Mouse (Mus musculus) forebrain, embryonic 15.5 days (tissue): ENCODE measurements around the gene Tlx3. TPM values are rescaled to one million over a fixed set of nuclear protein-coding genes. Genes with fewer than 3 reads are reported as not detected.

ENCODE experiments used
- ATAC-seq: fragments of 200-750 bp; cut with Nextera tagmentation; replicated peaks from 2 replicates; pipeline ENCODE4 v1.8.0; 2017; ENCODE audit warnings: mild to moderate bottlenecking, moderate TSS enrichment, moderate library complexity
- H3K27ac ChIP-seq: fragments of 300-500 bp; sonication (generic); replicated peaks from 2 replicates; pipeline ENCODE4 v1.5.1; 2015; ENCODE audit warnings: mild to moderate bottlenecking, inconsistent platforms
- H3K27me3 ChIP-seq: fragments of 300-500 bp; sonication (generic); 2 replicates; pipeline ENCODE4 v1.6.1; 2015; ENCODE audit warnings: inconsistent platforms
- H3K36me3 ChIP-seq: fragments of 300-500 bp; sonication (generic); 2 replicates; pipeline ENCODE4 v1.6.1; 2015; ENCODE audit warnings: mild to moderate bottlenecking, inconsistent platforms
- H3K4me1 ChIP-seq: fragments of 300-500 bp; sonication (generic); 2 replicates; pipeline ENCODE4 v1.6.1; 2015; ENCODE audit warnings: inconsistent platforms
- H3K4me2 ChIP-seq: fragments of 300-500 bp; sonication (generic); replicated peaks from 2 replicates; pipeline ENCODE4 v1.6.1; 2015; ENCODE audit warnings: mild to moderate bottlenecking, inconsistent platforms
- H3K4me3 ChIP-seq: fragments of 300-500 bp; sonication (generic); 2 replicates; pipeline ENCODE4 v1.5.1; 2015; ENCODE audit warnings: mild to moderate bottlenecking, inconsistent platforms
- H3K9ac ChIP-seq: fragments of 300-500 bp; sonication (generic); replicated peaks from 2 replicates; pipeline ENCODE4 v1.6.1; 2015; ENCODE audit warnings: mild to moderate bottlenecking, inconsistent platforms
- H3K9me3 ChIP-seq: fragments of 300-500 bp; sonication (generic); 2 replicates; pipeline ENCODE4 v1.6.1; 2016; ENCODE audit warnings: inconsistent platforms
- WGBS: fragments of 180-500 bp; shearing (Covaris S2); methylation state at CpG from one replicate; pipeline ENCODE4 v1.1.7; 2015; ENCODE audit warnings: mixed read lengths; 5-methylcytosine and 5-hydroxymethylcytosine counted together
- polyA plus RNA-seq: library from polyadenylated mRNA; unstranded; fragments of >200 nt; fragmentation: Nextera tagmentation; extraction: Ambion mirVana; gene quantifications from 2 replicates; pipeline ENCODE4 v1.2.1, GENCODE M21; 2015

The Tlx3 gene
- polyA plus RNA-seq, 1 experiment from 2014 or later, result 0.18 TPM

DNA sequence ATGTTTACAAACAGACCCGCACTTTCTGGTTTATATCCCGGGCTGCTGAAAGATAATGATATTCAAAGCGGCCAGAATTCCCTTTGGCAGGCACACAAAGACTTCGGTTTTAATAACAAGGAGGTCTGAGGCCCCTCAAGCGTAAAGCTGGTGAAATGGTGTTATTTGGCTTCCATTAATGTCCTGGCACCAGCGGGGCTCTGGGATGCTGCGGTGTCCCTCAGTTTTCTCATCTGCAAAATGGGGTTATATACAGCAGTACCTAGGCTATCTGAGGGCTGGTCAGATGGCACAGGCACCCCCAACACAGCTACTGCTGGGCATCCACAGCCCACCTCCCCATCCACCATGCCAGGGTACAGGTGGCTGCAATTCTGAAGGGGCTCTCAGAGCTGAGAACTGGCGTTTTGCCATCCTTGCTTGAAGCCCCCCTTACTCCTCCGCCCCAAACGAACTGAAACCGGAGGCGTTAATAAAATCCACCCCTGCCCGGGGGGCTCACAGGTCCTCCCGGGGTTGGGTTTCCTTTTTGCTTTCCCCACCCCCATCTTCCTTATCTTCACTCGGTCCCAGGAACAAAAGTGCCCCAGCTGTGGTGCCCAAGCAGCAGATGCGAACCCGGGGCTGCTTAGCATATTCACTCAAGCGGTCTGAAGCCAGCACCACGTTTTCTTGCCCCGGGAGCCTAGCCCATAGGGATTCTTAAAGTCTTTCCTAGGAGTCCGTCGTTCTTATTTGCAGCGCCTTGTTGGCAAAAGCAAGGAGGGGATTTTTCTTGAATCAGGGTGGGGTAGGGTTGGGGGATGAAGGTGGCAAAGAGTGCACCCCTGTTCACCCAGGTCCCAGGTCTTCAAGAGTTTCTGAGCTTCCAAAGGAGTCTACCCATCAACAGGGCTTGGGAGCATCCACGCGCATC, 7.6 kb downstream of the Tlx3 start:
- H3K36me3 ChIP-seq, result no peaks in the 10 kb centered on the region
- no peak overlapping the region for H3K4me3 ChIP-seq
- no peak for ATAC-seq
- H3K27me3 ChIP-seq, result peaks cover 86% of the 10 kb centered on the region
- H3K4me1 ChIP-seq, result peaks cover 17% of the 10 kb centered on the region
- 3% methylated on average over 25 of the region's 25 CpGs for WGBS
- H3K9me3 ChIP-seq, result 0 out of 2 replicates have a peak, but pooled peaks cover 2% of the 10 kb centered on the region
- H3K9ac ChIP-seq, result no peak overlapping the region
- no peak overlapping the region for H3K27ac ChIP-seq
- no peak overlapping the region for H3K4me2 ChIP-seq

DNA sequence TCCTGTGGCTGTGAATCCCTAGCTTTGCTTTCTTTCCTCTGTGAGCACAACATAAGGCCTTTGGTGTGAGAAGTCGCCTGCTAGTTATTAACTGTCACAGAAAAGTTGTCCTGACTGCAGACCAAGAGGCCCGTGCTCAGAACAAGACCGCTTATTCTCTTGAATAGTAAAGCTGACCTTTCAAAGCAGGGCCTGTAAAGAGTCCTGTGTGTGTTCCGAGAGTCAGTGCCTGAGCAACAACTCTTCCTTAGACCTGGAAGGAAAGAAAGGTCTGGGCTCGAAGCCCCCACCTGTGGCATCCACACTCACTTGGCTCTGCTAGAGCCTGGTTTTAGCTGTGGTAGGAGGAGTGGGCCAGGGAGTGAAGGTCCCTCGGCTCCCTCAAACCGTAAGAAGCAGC, 8.3 kb downstream of the Tlx3 start:
- Histone ChIP-seq H3K9ac (no peak overlapping the region), H3K27ac (no peak overlapping the region), H3K4me1 (peaks cover 9% of the 10 kb centered on the region), H3K27me3 (peaks cover 79% of the 10 kb centered on the region), H3K4me2 (no peak overlapping the region), H3K9me3 (0 out of 2 replicates have a peak, but pooled peaks cover 2% of the 10 kb centered on the region), H3K36me3 (no peaks in the 10 kb centered on the region), H3K4me3 (no peak overlapping the region)
- no peak for ATAC-seq
- 5% methylated on average over 7 of the region's 7 CpGs for WGBS

DNA sequence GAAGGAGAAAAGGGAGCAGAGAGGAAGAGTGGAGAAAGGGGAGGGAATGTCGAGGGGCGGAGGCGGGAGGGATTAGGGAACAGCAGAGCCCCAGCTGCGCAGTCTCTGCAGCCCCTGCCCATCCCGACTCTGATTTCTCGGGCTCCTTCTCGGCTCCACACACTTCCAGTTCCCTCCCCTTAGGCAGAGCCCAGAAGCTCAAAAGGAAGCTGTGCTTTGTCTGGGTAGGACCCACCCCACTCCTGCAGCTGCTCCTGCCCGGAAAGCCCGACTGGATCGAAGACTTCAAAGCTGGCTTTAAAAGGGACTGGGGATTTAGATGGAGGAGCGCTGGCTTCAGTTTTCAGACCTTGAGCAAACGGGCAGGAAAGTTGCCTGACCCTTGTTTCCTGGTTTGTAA, 9.7 kb downstream of the Tlx3 start:
- under 1% methylated on average over 12 of the region's 12 CpGs for WGBS
- ATAC-seq, result 0 out of 2 replicates have a peak, but pooled peaks have one; percentile 33
- Histone ChIP-seq H3K9ac (no peak overlapping the region), H3K4me2 (no peak overlapping the region), H3K4me3 (no peak overlapping the region), H3K27me3 (peaks cover 71% of the 10 kb centered on the region), H3K36me3 (no peaks in the 10 kb centered on the region), H3K4me1 (peaks cover 8% of the 10 kb centered on the region; the same call in 1 of the 2 replicates), H3K27ac (no peak overlapping the region), H3K9me3 (0 out of 2 replicates have a peak, but pooled peaks cover 2% of the 10 kb centered on the region)

DNA sequence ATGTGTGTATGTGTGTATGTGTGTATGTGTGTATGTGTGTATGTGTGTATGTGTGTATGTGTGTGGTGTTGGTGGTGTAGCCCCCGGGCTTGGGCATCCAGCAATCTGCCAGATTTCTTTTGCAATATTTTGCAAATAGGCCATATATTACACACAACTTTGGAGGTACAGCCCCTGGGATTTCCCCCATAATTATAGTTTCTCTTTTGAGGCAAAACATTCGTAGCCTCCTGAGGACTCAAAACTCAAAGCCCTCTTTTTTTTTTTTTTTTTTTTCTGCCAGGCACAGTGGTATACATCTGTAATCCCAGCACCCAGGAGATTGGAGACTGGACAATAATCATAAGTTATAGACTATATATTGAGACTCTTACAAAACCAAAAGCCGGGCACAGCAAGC, 21.6 kb downstream of the Tlx3 start:
- H3K4me1 ChIP-seq, result peaks cover 7% of the 10 kb centered on the region
- H3K27ac ChIP-seq, result no peak overlapping the region
- no peak overlapping the region for H3K4me3 ChIP-seq
- no peak overlapping the region for H3K9ac ChIP-seq
- H3K4me2 ChIP-seq, result no peak overlapping the region
- no peak for ATAC-seq
- H3K36me3 ChIP-seq, result no peaks in the 10 kb centered on the region
- H3K27me3 ChIP-seq, result peaks cover 9% of the 10 kb centered on the region
- H3K9me3 ChIP-seq, result no peaks in the 10 kb centered on the region
- 85% methylated on average over 3 of the region's 3 CpGs for WGBS

DNA sequence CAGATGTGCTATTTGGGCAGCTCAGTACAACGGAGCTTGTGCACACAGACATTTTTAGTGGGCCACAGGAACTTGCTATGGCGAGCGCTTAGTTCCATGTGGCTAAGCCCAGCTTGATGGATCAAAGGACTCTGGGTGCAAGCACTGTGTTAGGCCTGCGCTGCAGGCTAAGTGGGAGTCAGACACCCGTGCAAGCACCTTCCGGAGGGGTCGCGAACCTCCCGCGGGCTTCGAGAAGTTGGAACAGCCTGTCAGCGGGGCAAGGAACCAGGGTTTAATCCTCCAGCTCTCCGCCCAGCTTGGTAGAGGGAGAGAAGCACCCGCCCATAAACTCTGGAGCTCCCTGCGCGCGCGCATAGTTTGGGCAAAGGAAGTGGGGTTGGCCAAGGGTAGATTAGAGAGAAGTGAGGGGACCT, 22.7 kb downstream of the Tlx3 start:
- 2% methylated on average over 18 of the region's 18 CpGs for WGBS
- Histone ChIP-seq H3K27ac (no peak overlapping the region), H3K4me1 (peaks cover 7% of the 10 kb centered on the region), H3K4me2 (peak overlapping the region; percentile 33), H3K36me3 (no peaks in the 10 kb centered on the region), H3K9me3 (no peaks in the 10 kb centered on the region), H3K9ac (no peak overlapping the region), H3K27me3 (peaks cover 10% of the 10 kb centered on the region), H3K4me3 (peak overlapping the region; percentile 12; the same call in 1 of the 2 replicates)
- peak; percentile 53; the same call in 1 of the 2 replicates for ATAC-seq

DNA sequence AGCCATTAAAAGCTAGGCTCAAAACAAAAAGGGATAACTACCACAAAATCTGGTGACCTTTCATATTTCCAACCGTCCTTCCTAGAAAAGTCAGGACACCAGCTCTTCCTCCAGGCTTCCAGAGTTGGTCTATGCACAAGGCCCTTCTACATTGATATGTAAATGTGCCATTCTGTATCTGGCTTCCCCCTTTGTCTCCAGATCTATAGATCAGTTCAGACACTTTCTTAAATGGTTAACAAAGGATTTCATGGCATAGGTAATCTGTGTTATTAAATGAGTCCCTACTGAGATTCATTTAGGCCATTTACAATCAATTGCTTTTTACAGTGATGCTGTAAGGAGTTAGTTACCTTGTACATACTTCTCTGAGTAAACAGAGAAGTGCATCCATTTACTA, 23.6 kb downstream of the Tlx3 start:
- H3K27me3 ChIP-seq, result peaks cover 11% of the 10 kb centered on the region

DNA sequence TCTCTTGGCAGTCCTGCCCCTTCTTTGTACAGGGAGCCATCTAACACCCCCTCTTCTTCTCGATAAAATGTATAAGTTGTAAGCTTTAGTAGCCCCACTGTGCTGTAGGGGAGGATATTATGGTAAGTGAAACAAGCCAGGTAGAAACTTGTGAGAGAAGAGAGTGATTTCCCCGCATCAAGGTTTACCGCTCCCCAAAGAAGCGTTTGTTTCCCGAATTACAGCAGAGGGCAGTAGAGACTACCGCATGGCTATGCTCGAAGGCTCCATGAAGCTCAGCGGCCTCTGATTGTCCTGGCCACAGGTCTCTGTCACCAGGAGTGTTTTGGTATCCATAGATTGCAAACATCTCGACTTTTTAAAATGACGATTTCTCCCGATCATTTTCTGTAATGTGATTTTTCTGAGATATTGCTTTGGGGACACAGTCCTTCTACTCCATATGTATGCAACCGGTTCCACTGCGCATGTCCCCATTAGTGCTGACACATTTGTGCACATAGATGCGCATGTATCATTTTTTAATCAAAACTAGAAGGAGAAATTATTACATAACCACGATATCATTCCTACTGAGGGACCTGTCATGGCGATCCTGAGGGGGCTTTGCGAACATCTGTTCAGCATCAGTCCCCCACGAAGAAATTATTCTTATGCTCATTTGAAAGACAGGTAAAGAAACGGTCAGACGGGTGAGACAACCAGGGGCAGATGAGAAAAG, 26.7 kb downstream of the Tlx3 start:
- peak; percentile 80; the same call in 1 of the 2 replicates for ATAC-seq
- peaks cover 11% of the 10 kb centered on the region for H3K27me3 ChIP-seq
- WGBS, result 35% methylated on average over 20 of the region's 20 CpGs
- no peak overlapping the region for H3K4me2 ChIP-seq
- H3K27ac ChIP-seq, result no peak overlapping the region
- no peaks in the 10 kb centered on the region for H3K36me3 ChIP-seq
- H3K9me3 ChIP-seq, result no peaks in the 10 kb centered on the region
- no peak overlapping the region for H3K9ac ChIP-seq
- H3K4me1 ChIP-seq, result peaks cover 7% of the 10 kb centered on the region
- no peak overlapping the region for H3K4me3 ChIP-seq

More for the DNA sequence above, 23.6 kb downstream of the Tlx3 start:
- no peak for ATAC-seq
- WGBS, result 20% methylated on average over 1 of the region's 1 CpGs
- Histone ChIP-seq H3K9me3 (no peaks in the 10 kb centered on the region), H3K4me2 (no peak overlapping the region), H3K27ac (no peak overlapping the region), H3K4me1 (peaks cover 7% of the 10 kb centered on the region), H3K4me3 (no peak overlapping the region), H3K9ac (no peak overlapping the region), H3K36me3 (no peaks in the 10 kb centered on the region)

DNA sequence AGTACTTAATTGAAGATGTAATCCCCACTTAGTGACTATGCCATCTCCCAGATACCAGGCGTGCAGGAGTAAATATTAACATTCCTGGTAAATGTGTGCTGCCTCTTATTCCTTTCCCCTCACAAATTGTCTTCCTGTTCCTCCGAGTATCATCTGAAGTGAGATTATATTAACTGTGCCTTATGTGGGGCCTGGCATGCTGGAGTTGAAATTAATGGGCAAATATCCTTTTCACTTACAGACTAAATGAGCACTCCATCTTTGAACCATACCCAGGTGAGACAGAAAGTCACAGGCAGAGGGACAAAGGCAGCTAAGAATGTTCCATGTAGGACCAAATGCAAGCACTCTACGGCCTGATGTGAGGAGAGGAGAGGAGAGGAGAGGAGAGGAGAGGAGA, 27.6 kb downstream of the Tlx3 start:
- WGBS, result 81% methylated on average over 2 of the region's 3 CpGs

DNA sequence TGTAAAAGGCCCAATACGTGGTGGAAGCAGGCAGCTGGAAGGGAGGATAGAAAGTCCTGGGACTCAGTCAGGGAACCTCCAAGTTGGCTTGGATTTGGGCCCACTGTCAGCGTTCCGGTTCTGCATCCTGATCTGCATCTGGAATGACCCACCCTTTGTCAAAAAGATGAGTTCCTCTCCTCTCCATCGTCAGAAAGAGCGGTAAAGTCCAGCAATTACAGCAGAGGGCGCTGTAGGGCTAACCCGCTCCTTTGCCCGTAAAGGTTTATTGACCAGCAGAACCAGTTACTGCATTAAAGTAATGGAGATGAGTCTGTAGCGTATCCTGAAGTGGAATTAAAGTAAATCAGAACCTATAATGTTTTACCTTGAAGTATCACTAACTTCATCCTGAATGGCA, 32.9 kb downstream of the Tlx3 start:
- Histone ChIP-seq H3K4me3 (no peak overlapping the region), H3K9ac (no peak overlapping the region), H3K9me3 (no peaks in the 10 kb centered on the region), H3K27ac (no peak overlapping the region), H3K27me3 (0 out of 2 replicates have a peak, but pooled peaks cover 2% of the 10 kb centered on the region), H3K36me3 (no peaks in the 10 kb centered on the region), H3K4me1 (no peaks in the 10 kb centered on the region), H3K4me2 (no peak overlapping the region)
- WGBS, result 16% methylated on average over 9 of the region's 9 CpGs
- no peak for ATAC-seq

More for the DNA sequence above, 27.6 kb downstream of the Tlx3 start:
- Histone ChIP-seq H3K27ac (no peak overlapping the region), H3K4me3 (no peak overlapping the region), H3K9ac (no peak overlapping the region), H3K36me3 (no peaks in the 10 kb centered on the region), H3K9me3 (no peaks in the 10 kb centered on the region), H3K27me3 (peaks cover 14% of the 10 kb centered on the region), H3K4me2 (no peak overlapping the region), H3K4me1 (peaks cover 5% of the 10 kb centered on the region)
- ATAC-seq, result no peak

DNA sequence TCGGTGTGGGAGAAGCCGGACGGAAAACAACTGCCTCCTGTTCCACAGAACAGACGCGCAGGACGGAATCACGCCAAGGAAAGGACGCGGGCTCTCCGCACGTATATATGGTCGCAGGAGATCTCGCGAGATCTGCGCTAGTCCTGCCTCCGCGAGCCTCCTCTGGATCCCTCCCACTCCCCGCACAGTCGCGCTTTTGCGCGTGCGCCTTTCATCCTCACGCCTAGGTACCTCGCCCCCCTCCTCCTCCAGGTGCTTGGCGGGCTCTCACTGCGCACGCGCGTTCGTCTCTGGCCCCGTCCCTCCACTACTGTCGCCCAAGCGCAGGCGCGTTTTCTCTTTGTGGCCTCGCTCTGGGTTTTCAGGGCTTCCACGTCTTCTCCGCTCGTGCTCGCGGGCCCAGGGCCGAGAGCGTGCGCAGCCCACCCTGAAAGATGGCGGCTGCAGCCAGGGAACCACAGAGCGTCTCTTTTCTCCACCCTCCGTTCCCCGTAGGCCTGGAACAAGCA, 40.3 kb downstream of the Tlx3 start, which contains the start of gene Npm1:
TSS of gene Npm1 (minus strand) at position 209 of the 509 bp plus-strand sequence.
- Histone ChIP-seq H3K9me3 (no peaks in the 10 kb centered on the region), H3K9ac (peak within 1 kb of the TSS; percentile 93), H3K4me2 (peak within 1 kb of the TSS; percentile 77), H3K27me3 (no peaks in the 10 kb centered on the region), H3K4me3 (peak within 1 kb of the TSS; percentile 94), H3K36me3 (peaks cover 30% of the 10 kb centered on the region), H3K4me1 (peaks cover 17% of the 10 kb centered on the region), H3K27ac (peak within 1 kb of the TSS; percentile 98)
- WGBS, result 4% methylated on average over 49 of the region's 49 CpGs
- peak; percentile 97 for ATAC-seq

DNA sequence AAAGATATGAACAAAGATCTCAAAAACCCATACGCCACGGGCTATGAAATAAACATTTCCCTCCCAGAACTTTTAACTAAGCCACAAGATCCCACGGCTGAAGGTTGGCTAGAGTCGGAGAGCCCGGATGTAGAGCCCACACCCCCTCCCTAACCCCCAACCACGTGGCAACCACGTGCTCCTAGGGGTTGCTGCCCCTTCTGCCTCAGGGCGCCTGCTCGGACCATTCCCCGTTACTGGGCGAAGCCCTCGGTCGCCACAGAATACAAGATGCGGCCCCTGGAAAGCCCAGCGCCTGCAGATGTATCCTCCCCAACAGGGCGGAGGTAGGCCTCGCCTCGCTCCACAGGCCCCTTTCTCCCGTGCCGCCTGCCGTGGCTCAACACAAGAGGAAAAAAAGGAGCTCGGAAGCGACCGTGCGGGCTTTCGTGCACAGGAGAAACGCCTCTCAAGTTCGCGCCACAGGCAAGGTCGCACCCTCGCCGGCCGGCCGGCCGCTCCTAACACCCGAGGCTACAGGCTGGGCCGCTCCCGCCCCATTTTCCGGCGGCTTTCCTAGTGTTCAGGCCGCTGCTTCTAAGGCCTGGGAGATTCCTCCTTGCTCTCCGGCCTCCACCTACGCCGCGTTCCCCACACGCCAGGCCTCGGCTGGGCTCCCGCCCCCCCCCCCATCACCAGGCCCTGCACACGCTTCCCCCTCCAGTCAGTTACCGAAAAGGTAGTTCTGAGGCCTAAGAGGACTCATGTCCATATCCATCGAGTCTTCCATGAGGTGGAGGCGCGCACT, 41.0 kb downstream of the Tlx3 start:
- H3K9me3 ChIP-seq, result no peaks in the 10 kb centered on the region
- peak overlapping the region; percentile 93 for H3K9ac ChIP-seq
- WGBS, result 2% methylated on average over 53 of the region's 53 CpGs
- H3K4me1 ChIP-seq, result peaks cover 17% of the 10 kb centered on the region
- H3K4me3 ChIP-seq, result peak overlapping the region; percentile 94
- H3K27ac ChIP-seq, result peak overlapping the region; percentile 91
- ATAC-seq, result peak; percentile 56
- H3K36me3 ChIP-seq, result peaks cover 36% of the 10 kb centered on the region
- peak overlapping the region; percentile 77 for H3K4me2 ChIP-seq
- H3K27me3 ChIP-seq, result no peaks in the 10 kb centered on the region
